Comparison of ENCODE assay signal across 11 mouse cellular contexts in genomic region chr9:80012751-80013150, GRCm38 (mm10). TPM values are rescaled to one million over a fixed set of nuclear protein-coding genes. Genes with fewer than 3 reads are reported as not detected.
A peak's percentile ranks its signal among the peaks of the same experiment; 100 is the strongest.
DNase-seq lines count a peak whose midpoint lies in the region; ATAC-seq and TF ChIP-seq lines count a peak whose summit lies in the region.
"Had no signal": no experiment of that assay in that cellular context is flagged by ENCODE, and none has a peak within 500 bp of the region (broad histone marks: within the 10 kb centered on the region; RNA-seq: fewer than 3 reads in every experiment).

TSS of gene Filip1 (minus strand) at chr9:80012851.

- no peak for TF ChIP-seq CTCF in thymus, adult 2 months (IDR thresholded peaks at IDR 0.05; ENCODE audit: borderline replicate concordance, control insufficient read depth, extremely low read depth, insufficient read depth, low read length, poor library complexity)

- H3K9me3 ChIP-seq in embryonic facial prominence, embryonic 15.5 days (replicated peaks) = no peaks in the 10 kb centered on the region
- H3K9me3 ChIP-seq: G1E had no signal

- peak within 1 kb of the TSS; percentile 85 for H3K27ac ChIP-seq in embryonic facial prominence, embryonic 15.5 days (replicated peaks)
- H3K27ac ChIP-seq in thymus, adult 2 months (ENCODE audit: control insufficient read depth, insufficient read depth, low read length) = no peak within 1 kb of the TSS

- H3K27me3 ChIP-seq in embryonic facial prominence, embryonic 15.5 days = no peaks in the 10 kb centered on the region
- H3K27me3 ChIP-seq in thymus, adult 2 months (ENCODE audit: control insufficient read depth, insufficient read depth, low read length) = no peaks in the 10 kb centered on the region
- H3K27me3 ChIP-seq: megakaryocyte, embryonic 14.5 days had no signal

- TF ChIP-seq POLR2A in thymus, adult 2 months (IDR thresholded peaks at IDR 0.05; ENCODE audit: control insufficient read depth, extremely low read depth, insufficient read depth, low read length, poor library complexity) = no peak

- intact Hi-C loops in heart, postnatal 10 days (cut with DNase I) = no loop called here

- ATAC-seq in embryonic facial prominence, embryonic 15.5 days (ENCODE audit: insufficient number of reproducible peaks, low FRiP score, low TSS enrichment, low read depth) = peak; percentile 51; the same call in 1 of the 2 replicates
- ATAC-seq: forebrain, postnatal 0 days had no signal

- no peak for DNase-seq in layer of hippocampus, adult 8-10 months (ENCODE audit: low spot score in 2 of 2)
- DNase-seq in layer of hippocampus, adult 11-12 months (ENCODE audit: low spot score) = no peak
- DNase-seq in adrenal gland, postnatal 14 days = no peak
- DNase-seq in heart, postnatal 10 days = no peak
- no peak for DNase-seq in thymus, postnatal 4 days
- no peak for DNase-seq in thymus, adult 2 months
- no peak for DNase-seq in neural tube, embryonic 10.5 days (ENCODE audit: extremely low spot score, low spot score)
- DNase-seq: forebrain, postnatal 0 days had no signal

- H3K4me1 ChIP-seq in embryonic facial prominence, embryonic 15.5 days = peaks cover 18% of the 10 kb centered on the region
- no peaks in the 10 kb centered on the region for H3K4me1 ChIP-seq in thymus, adult 2 months (replicated peaks; ENCODE audit: control insufficient read depth, insufficient read depth, low read length)

- no peaks in the 10 kb centered on the region for H3K36me3 ChIP-seq in embryonic facial prominence, embryonic 15.5 days
- H3K36me3 ChIP-seq in thymus, adult 2 months (ENCODE audit: control insufficient read depth, insufficient read depth, low read length) = no peaks in the 10 kb centered on the region
- H3K36me3 ChIP-seq: G1E had no signal

- peak within 1 kb of the TSS; percentile 35 for H3K4me2 ChIP-seq in embryonic facial prominence, embryonic 15.5 days (replicated peaks)

- H3K9ac ChIP-seq in embryonic facial prominence, embryonic 15.5 days = no peak within 1 kb of the TSS
- H3K9ac ChIP-seq: forebrain, postnatal 0 days had no signal

- no peak within 1 kb of the TSS; the same call in 1 of the 2 replicates for H3K4me3 ChIP-seq in embryonic facial prominence, embryonic 15.5 days (replicated peaks)
- H3K4me3 ChIP-seq in thymus, adult 2 months (ENCODE audit: control insufficient read depth, insufficient read depth, low read length) = no peak within 1 kb of the TSS
- H3K4me3 ChIP-seq: megakaryocyte, embryonic 14.5 days had no signal

- WGBS in embryonic facial prominence, embryonic 15.5 days = 28% methylated on average over 7 of the region's 7 CpGs
- WGBS in thymus, adult 2 months = 83% methylated on average over 7 of the region's 7 CpGs

RNA-seq across cellular contexts. Expression of gene Filip1, which starts in this region (rescaled TPM):
- total RNA-seq in layer of hippocampus, adult 8-10 months (2022) = 10 to 100 TPM in 3 of 4 experiments, 1 to 10 TPM in 1; 8.2 to 14.3 (median 12.0) TPM
- total RNA-seq in adrenal gland, postnatal 14 days (2021) = 51.9 and 57.7 TPM in 2 replicates
- polyA plus RNA-seq in embryonic facial prominence, embryonic 15.5 days (2015; fragmentation: Nextera tagmentation; extraction: Ambion mirVana) = 7.6 and 10.6 TPM in 2 replicates
- 100 to 1,000 TPM; 129 to 143 TPM for total RNA-seq in heart, postnatal 10 days (2021)
- 0.51 and 0.90 TPM in 2 replicates for polyA plus RNA-seq in thymus, adult 2 months (2012; rRNA removed)
- polyA plus RNA-seq: G1E had no signal
